Mouse (Mus musculus): ENCODE data around the gene Serpine1.

The Serpine1 gene

DNA sequence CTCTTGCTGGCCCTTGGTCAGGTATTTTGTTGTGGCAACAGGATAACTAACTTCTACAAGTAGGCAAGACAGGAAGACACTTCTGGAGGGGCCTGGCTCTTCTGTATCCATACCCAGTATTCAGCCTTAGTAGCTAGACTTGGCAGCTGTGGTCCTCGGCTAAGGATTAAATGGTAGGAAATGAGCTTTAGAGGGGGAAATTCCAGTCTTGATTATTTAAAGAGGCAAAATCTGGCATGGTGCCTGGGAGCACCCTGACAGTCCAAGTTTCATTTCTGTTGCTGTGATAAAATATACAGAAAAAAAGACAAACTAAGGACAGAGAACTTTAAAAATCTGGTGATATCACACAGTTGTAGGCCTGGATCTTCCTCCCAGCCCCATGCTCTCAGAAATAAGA lies 24.0 kb upstream of the Serpine1 start:
- peak; percentile 74 for DNase-seq (ENCODE audit: low read depth, low spot score)

DNA sequence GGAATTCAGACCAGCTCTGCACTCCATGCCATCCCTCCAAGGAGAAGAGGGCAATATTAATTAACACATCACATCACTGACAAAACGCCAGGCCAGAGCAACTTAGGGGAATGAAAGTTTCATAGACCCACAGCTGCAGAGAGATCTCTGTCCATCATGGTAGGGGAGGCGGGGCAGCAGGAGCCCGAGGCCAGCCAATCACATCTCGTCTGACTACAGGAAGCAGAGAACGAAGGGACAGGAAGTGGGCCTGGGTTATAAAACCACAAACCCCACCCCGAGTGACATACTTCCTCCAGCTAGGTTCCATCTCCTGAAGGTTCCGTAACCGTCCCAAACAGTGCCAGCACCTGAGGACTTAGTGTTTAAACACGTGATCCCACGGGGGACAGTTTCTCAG lies 23.1 kb upstream of the Serpine1 start:
- no peak for DNase-seq (ENCODE audit: low read depth, low spot score)

DNA sequence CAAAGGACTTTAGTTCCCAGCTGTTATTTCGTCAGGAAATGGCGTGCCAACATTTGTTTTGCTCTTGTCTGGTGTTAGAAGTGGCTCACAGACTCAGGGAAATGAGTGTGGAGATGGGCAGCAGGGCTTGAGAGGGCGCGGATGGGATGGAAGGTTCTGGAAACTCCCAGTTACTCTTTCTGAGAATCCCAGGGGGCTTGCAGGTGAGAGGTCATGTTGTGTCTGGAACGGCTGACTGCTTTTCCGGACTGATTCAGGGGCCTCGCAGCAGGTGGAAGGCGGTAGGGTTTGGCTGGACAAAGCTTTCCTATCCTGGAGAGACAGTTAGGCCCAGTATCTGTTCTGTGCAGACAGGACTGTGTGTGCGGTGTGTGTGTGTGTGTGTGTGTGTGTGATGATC lies 21.7 kb upstream of the Serpine1 start:
- DNase-seq (ENCODE audit: low read depth, low spot score): no peak

DNA sequence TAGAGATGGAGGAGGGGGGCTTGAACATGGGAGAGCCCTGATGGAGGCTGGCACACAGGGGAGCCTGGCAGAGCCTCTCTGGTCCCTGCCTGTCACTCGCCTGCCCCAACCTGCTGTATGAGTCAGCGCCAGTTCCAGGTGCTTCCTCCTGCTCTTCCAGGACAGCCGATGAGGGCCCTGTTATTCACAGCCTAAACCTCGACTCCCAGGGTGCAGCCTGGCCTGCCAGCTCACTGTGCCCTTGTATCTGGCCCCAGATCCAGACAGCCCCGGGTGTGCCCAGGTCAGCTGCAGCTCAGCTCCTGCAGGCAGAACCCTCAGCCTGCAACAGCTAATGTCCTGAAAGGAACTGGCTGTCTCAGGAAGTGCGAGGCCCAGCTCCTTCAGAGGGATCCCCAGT lies 19.5 kb upstream of the Serpine1 start:
- no peak for DNase-seq (ENCODE audit: low read depth, low spot score)

DNA sequence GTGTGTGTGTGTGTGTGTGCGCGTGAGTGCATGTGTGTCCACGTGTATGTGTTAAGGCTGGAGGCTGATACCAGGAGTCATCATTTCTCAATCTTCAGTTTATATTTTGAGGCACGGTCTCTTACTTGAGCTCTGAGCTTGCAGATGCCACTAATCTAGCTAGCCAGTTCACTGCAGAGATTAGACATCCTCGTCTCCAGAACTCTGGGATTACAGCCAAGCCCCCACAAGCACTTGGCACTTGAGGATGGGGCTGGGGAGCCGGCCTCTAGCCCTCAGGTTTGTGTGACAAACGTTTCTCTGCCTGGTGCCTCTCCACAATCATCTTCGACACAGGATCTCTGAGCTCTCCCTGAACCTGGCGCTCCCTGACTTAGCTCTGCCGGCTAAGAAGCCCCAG lies 18.8 kb upstream of the Serpine1 start:
- no peak for DNase-seq (ENCODE audit: low read depth, low spot score)

DNA sequence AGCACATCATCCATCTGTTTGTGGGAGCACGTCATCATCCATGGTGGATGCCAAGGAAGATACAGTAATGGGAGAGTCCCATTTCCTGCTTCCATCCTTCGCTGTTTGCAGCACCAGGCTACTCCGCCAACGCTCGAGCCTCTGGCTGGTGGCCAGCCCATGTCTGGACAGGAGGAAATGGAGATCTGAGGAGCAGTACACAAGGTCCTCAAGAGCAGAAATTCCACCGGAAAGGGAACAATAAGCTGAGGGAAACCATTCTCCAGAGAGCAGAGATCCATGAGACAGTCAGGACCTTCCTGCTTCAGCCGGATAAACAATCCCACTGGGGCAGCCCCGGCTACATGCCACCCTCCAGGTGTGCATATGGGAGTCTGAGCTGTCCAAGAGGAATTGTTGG lies 15.3 kb upstream of the Serpine1 start:
- no peak for DNase-seq (ENCODE audit: low read depth, low spot score)

DNA sequence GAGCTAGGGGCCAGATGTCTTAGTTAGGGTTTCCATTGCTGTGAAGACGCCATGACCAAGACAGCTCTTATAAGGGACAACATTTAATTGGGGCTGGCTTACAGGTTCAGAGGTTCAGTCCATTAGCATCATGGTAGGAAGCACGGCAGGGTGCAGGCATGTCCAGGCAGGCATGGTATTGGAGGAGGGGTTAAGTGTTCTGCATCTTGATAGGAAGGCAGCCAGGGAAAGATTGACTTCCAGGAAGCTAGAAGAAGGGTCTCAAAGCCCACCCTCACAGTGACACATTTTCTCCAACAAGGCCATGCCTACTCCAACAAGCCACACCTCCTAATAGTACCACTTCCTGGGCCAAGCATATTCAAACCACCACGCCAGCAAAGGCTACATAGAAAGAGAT lies 13.7 kb upstream of the Serpine1 start:
- DNase-seq (ENCODE audit: low read depth, low spot score): no peak

DNA sequence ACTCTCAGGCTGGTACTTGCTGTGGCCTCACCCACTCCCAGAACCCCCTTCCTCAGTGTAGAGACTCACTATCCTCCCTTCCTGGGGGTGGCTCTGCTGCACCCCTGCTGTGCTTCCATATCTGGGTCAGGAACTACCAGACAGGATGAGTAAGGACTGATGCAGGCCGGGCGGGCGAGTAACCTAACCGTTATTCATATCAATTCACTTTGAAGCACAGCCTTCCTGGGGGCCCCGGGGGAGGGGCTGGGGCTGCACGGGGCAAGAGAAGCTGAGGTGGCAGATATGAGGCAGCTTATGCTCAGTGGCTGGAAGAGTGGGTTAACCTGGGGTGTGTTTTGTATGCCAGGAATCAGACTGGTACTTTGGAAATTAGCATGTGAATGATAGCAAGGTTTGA lies 13.0 kb upstream of the Serpine1 start:
- no peak for DNase-seq (ENCODE audit: low read depth, low spot score)

DNA sequence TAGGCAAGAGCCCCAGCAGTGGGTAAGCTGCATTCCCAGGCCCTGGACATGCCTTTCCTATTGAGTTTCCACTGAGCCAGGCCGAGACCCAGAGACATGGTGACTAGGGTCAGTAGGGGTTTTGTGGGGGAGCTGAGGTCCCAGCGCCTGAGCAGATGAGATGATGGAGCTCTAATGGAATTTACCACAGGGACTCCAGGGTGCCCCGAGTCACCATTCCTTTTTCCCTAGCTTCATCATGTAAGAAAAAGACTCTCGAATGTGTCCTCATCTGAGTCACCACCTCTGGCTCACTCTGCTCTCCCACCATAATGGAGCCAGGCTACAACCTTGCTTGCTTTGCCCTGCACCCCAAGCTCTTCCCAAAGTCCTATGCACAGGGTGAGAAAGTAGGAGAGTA lies 11.0 kb upstream of the Serpine1 start:
- DNase-seq (ENCODE audit: low read depth, low spot score): no peak

DNA sequence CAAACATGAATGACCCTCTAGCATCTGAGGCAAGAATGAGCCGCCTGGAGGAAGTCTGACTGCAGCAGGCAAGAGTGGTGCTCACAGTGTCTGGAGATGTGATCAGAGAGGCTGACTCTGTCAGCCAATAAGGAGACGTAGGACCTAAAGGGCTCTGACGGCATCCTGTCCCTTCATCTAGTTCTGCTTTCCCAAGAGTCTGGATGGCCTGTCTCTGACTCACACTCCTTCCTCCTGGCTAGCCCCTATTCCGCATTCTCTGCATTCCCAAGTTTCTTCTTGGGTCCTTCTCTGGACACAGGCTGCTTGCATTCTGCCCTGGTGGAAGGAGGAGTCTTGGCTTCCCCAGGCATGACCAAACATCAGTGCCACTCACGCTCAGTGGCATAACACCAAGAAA lies 7.8 kb upstream of the Serpine1 start:
- DNase-seq (ENCODE audit: low read depth, low spot score): no peak

DNA sequence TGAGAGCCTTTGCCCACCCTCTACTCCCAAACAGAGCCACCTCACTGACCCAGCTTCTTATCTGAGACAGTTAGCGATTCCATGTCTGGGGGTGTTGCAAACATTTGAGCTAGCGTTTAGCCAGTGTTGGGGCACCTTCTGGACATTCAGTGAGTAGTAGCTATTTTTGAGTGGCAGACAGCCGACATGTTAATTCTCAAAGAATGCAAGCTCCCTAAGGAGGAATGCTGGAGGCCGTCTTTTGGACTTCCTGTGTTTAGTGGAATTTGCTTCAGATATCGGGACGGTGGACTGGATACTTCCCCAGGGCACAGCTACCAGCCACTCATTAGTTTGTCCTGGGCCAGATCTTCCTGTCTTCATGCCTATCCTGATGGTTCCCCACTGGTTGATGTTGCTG lies 6.5 kb upstream of the Serpine1 start:
- no peak for DNase-seq (ENCODE audit: low read depth, low spot score)

DNA sequence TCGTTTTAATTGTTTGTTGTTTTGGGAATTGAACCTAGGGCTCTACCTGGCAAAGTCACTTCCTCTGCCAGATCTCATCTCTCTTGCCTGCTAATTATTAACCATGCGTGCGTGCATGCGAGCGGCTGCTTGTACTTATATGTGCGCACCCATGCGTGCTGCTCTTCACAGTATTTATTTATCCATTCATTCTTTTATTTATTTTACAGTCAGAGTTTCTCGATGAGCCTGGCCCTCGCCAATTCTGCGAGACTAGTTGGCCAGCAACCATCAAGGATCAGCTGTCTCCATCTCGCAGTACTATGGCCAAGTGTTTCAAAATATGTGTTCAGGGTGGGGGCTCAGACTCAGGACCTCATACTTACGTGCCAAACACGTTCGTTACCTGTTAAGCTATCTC lies 6.0 kb upstream of the Serpine1 start:
- DNase-seq (ENCODE audit: low read depth, low spot score): no peak

DNA sequence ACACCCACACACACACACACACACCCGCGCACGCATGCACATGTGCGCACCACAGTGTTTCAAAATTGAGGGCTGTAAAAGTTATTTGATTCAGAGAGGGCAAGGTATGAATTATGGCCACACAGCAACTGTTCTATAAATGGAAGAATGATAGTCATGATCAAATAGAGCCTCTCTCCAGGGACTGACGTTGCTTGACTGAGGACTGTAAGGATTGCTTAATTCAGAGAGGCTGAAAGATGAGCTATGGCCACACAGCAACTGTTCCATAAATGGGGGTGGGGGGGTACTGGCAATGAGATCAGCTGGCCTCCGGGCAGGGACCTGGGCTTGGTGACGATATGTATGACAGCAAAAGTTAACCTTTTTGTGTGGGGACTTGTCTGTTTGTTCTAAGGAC lies 5.1 kb upstream of the Serpine1 start:
- DNase-seq (ENCODE audit: low read depth, low spot score): no peak

DNA sequence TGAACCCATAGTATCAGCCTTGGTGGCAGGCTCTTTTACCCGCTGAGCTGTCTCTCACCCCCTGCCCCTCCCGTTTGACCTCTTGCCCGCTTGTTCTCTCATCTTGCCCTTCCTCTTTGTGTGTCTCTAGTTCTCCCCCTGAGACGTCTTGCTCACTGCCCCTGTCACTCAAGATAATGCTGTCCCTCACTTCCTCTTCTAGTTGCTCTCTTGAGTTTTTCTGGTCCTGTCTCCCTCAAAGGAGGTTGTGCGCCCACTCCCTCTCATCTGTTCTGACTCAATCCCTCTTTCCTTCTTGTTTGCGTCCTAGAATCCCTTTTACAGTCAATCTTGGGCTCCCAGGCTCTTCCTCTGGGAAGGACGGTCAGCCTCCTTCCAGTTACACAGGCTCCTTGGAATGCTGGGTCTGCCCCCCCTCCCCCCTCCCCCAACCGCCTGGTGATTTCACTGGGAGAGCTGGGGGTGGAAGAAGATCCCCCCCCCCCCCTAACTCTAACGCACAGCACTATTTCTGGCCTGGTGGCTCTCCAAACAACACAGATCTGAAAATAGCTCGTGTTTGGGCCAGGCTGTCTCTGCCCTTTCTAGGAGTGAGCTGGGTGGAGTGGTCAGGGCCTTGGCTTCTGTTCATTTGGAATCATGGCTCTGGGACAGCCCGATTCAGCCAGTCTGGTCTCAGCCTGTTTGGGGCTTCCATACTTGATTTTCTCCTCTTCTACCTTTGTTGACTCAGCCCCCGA lies 4.3 kb upstream of the Serpine1 start:
- peak; percentile 36 for DNase-seq (ENCODE audit: low read depth, low spot score)

DNA sequence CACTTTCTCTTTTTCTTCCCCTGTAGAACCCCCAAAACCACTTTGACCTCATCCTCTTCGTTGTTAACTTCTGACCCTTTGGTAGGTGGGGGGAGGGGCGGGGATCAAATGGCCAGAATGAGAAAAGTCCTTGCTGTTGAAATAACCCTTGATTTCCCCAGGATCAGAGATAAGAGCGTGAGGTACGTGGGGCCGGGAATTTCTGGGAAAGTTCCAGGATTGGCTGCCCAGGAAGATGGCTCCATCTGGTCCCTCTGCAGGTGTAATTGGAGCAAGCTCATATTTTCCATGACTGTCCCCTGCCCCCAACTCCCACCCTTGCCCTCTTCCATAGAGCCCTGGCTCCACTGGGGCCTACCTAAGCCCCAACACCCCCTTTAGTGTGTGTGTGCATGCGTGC lies 3.7 kb upstream of the Serpine1 start:
- DNase-seq (ENCODE audit: low read depth, low spot score): no peak

DNA sequence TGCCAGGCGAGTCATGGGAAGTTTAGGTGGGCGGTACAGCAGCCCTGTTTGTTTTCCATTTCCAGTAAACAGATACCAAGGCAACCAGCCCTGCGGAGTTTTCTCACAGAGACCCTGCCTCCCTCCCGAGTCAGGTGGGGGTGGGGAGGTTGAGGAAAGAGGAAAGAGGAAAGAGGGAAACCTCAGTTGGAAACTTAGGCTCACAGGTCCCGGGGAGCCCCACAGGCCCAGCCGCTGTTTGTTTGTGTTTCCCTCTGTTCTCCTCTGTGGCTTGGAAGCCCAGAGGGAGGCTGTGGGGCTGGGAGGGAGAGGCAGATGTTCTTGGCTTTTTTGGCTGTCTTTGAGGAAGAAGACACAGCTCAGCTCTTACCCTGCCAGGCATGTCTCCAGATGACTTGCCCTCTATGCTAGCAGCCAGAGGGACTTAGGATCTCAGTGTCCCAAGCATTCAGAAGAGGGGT lies 2.2 kb upstream of the Serpine1 start:
- no peak for DNase-seq (ENCODE audit: low read depth, low spot score)

DNA sequence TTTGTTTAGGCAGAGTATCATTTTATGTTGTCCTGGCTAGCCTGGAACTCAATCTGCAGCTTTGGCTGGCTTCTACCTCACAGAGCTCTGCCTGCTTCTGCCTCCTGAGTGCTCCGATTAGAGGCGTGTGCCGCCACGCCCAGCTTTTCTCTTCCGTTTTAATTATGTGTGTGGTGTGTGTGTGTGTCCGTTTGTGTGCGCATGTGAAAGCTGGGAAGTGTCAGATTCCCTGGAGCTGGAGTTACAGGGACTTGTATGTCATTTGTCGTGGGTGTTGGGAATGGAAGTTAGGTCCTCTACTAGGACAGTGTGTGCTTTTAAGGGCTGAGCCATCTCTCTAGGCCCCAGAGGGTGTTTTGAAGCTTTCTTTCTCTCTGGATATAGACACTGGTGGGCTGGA lies 1.1 kb upstream of the Serpine1 start:
- no peak for DNase-seq (ENCODE audit: low read depth, low spot score)

DNA sequence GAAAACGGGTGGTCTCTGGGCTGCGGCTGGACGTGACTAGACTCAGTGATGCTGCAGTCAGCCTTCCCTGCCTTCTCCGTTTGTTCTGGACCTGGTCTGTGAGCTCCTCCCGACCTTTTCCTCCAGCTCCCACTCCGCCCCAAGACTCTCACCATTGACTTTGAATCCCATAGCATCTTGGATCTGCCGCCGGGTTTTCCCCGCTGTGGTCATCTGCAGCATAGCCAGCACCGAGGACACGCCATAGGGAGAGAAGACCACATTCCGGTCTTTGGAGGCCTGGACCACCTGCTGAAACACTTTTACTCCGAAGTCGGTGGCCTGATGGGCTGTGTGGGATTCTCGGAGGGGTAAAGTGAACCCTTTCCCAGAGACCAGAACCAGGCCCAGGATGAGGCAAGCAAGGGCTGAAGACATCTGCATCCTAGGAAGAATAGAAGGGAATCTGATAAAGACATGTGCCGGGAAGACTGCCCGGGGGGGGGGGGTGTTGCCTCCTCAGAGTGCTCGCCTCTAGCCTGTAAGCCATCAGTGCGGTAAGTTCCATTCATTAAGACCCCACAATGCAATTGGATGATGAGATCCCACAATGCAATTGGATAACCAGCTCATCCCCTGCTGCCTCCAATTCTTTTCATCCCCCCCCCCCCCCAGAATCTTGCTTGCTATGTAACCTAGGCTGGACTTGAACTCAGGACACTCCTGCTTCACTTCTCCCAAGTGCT lies 1.0 kb downstream of the Serpine1 start:
- no peak for DNase-seq (ENCODE audit: low read depth, low spot score)

DNA sequence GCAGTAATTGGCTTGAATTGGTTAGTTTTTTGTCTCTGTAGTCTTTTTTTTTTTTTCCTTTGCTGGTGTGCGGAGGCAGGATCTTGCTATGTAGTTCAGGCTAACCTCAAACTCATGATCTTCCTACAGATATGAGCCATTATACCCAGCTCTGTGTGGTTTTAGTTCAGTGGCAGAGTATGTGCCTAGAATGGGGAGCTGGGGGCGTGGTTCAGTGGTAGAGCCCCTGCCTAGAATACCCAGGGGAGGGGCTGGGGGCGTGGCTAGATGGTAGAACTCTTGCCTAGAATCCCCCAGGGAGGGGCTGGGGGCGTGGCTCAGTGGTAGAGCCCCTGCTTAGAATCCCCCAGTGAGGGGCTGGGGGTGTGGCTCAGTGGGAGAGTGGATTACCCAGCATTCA lies 3.4 kb downstream of the Serpine1 start:
- DNase-seq (ENCODE audit: low read depth, low spot score): no peak

DNA sequence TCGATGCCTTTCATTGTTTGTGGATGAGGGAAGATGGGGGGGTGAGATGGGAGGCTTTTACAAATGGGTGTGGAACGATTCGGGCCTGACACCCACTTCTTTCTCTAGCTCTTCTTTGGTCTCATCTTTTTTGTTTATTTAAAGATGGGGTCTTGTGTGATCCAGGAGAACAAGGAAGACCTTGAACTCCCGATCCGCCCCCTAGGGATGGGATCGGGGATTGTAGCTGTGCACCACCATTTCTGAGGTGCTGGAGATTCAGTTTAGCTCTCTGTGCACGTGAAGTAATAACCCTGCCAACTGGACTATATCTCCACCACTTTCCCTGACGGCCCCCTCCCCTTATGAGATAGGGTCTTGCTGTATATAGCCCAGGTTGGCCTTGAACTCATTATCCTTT lies 6.1 kb downstream of the Serpine1 start:
- DNase-seq (ENCODE audit: low read depth, low spot score): no peak

DNA sequence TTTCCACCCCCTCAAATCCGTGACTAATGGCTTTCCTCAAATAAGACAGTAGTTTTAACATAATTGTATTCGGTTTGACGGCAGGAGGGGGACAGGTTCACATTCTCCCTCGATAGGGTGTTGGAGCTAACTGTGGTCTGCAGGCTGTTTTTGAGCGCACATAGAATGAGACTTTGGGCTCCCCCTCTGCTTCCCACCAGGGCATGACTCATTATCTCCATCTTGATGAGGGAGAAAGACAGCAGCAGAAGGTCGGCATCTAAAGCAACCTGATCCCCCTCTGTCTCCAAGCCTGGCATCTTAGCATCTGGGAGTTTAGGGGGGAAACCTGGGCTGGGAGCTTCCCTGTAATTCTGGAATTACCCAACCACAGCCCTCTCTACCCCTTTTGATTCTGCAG lies 6.6 kb downstream of the Serpine1 start:
- DNase-seq (ENCODE audit: low read depth, low spot score): no peak

DNA sequence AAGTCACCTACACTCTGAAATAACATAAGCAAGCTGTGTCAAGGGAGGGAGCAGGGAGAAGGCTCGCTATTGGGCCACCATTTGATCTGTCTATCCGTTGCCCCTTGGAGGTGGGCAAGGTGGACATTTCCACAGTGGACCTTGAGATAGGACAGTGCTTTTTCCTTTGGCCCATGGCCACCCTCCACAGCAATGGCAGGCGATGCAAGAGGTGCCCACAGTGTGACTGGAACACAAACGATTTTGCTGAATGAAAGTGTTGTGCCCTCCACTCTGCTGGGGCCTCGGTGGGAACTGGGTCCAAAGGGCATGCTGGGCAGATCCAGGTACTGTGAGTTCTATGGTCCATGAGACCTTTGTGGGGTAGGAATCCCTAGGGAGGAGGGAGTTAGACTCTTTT lies 9.5 kb downstream of the Serpine1 start:
- DNase-seq (ENCODE audit: low read depth, low spot score): no peak

DNA sequence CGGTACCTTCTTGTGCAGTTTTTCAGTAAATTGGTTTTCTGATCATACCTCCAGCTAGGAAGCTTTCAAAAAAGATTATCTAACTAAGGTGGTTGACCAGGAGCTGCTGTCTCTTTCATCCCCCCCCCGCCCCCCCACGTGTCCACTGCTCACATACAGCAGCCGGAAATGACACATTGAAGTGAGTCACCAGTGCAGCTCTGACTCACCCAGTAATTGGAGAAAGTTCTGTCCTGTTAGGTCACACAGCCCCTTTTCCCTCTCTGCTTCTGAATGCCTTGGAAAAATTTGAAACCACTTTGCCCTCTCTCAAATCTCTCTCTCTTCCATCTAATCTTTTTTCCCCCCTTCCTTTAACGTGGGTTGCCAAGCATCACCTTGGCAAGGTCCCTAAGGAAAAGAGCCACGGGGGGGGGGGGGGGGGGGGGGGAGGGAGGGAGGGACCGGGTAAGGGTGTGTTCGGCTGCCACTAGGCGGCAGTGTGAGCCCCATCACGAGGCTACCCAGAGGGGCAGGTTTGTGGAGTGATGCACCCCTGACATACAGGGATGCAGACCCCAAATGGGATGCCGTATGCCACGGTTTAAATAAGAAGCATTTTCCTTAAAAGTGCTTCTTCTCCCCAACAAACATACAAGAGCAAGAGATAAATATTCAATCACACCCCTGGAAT lies 10.1 kb downstream of the Serpine1 start:
- DNase-seq (ENCODE audit: low read depth, low spot score): no peak
